Mouse (Mus musculus): Measurements from ENCODE around the gene Heatr3.
"Not testable (repeated sequence)": the region's sequence is repeated elsewhere in the genome, so short reads cannot be mapped to it uniquely, and the experiment has no call there.

The Heatr3 gene

DNA sequence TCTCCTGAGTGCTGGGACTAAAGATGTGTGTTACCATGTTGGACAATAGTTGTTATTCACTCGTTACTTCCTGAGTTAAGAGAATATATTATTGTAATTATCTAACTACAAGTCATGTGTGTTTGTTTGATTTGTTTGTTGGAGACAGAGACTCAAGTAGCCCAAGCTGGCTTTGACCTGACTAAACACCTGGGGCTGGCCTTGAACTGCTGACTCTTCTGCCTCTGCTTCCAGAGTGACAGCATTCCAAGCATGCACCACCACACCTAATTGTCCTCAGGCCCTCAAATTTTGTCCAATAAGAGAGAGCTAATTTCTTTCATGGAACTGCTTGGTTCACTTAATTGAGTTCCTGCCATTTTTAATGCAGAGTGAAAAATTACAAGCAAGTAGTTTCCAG, 47.3 kb downstream of the Heatr3 start:
- ATAC-seq (ENCODE audit: insufficient number of reproducible peaks, low FRiP score, low TSS enrichment): no peak

DNA sequence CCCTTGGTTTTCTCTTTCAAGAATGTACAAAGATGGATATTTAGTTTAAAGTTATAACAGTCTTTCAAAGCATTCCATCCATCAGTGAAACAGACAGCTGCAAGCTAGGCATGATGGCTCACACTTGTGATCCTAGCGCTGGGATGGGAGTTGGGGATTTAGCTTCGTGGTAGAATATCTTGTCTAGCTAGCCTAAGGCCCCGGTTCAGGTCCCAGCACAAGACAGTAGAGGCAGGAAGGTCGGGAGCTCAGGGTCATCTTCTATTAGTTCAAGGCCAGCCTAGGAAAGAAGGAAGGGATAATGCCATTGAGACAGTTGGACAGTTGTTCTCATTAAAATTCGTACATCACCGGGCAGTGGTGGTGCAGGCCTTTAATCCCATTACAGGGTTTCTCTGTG, 48.1 kb downstream of the Heatr3 start:
- ATAC-seq (ENCODE audit: insufficient number of reproducible peaks, low FRiP score, low TSS enrichment): no peak

DNA sequence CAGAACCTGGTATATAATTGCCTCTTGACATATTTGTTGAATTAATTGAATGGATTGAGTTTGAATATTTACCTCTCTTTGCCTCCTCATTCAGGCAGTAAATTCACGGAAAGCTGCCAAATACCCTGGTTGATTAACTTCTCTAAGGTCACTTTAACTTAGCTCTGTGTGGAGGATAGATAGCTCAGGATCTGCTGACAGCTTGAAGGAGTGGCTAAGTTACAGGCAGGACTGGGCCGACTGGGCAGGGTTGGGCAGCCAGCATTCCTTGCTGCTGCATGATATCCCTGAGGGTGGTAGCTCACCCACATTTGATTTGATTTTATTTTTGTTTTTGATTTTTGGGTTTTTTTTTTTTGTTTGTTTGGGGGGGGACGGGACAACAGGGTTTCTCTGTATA, 59.7 kb downstream of the Heatr3 start:
- no peak for ATAC-seq (ENCODE audit: insufficient number of reproducible peaks, low FRiP score, low TSS enrichment)

DNA sequence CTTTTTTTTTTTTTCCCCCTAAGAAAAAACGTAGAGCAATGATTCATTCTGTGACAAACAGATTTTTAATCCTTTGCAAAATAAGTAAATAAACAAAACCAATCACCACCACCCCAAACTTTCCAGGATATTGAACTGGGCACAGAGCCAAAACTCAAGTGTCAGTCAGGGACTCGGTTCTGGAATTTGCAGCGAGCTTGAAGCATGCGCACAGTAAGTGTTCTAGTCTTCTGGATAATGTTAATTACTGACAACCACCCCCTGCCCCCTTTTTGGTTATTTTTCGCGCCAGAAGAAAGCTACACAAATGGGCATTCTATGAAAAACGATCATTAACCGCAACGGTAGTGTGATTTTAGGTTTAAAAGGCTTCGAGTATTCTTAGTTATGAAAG, 60.9 kb downstream of the Heatr3 start:
- ATAC-seq (ENCODE audit: insufficient number of reproducible peaks, low FRiP score, low TSS enrichment): no peak

DNA sequence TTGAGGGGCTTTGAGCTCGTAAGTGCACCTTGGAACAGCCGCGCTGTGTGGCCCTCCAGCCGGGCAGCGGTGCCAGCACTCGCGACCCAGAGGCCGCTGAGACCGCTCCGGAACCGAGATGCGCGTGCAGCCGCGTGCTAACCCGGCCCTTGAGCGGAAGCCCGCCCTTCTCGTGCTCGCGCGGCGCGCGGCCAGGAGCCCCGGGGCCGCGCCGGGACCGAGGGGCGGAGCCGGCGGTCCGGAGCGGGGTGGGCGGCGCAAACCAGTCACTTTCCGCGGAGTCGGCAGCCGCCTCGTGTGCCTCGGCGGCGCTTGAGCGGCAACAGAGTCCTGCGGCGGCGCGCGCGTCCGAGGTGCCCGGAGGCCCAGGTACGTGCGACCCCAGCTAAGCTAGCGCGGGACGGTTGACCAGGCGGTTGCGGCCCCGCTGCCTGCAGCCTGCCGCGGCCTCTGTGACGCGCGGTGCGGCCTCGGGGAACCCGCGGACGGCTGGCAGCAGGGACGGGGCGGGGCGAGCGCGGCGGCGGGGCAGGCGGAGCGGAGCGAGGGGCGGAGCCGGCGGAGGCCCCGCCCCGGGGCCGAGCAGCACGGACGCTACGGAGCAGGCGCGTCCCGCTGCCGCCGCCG, 61.4 kb downstream of the Heatr3 start, which contains the start of gene Tent4b:
Tent4b (plus strand) TSS at position 269 of the 627 bp plus-strand sequence.
- peak; percentile 87 for ATAC-seq (ENCODE audit: insufficient number of reproducible peaks, low FRiP score, low TSS enrichment)

DNA sequence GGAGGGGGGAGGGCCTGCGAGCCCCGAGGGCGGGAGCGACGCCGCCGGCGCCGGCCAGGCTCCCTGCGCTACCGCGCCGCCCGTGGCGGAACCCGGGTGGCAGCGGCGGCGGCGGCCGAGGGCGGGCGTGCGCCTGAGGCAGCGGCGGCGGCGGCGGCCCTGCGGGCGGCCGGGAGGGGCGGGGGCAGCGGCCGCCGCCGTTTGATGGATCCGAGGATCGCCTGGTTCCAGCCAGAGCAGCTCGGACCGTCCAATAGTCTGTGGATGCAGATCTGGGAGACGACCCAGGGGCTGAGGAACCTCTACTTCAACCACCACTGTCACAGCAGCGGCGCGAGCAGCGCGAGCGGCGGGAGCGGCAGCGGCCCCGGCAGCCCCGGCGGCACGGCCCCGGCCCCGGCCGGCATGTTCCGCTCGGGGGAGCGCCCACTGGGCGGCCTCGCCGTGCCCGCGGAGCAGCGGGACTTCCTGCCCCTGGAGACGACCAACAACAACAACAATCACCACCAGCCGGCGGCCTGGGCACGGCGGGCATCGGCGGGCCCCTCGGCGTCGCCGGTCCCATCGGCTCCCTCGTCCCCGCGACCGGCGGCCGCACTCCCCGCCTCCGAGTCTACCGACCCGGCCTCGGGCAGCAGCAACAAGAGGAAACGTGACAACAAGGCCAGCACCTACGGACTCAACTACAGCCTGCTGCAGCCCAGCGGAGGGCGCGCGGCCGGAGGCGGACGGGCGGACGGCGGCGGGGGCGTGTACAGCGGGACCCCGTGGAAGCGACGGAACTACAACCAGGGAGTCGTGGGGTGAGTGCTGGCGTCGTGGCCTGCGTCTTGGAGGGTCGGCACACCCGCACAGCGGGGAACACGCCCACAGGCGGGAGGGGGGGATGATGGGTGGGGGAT, 62.3 kb downstream of the Heatr3 start:
- peak; percentile 34 for ATAC-seq (ENCODE audit: insufficient number of reproducible peaks, low FRiP score, low TSS enrichment)

DNA sequence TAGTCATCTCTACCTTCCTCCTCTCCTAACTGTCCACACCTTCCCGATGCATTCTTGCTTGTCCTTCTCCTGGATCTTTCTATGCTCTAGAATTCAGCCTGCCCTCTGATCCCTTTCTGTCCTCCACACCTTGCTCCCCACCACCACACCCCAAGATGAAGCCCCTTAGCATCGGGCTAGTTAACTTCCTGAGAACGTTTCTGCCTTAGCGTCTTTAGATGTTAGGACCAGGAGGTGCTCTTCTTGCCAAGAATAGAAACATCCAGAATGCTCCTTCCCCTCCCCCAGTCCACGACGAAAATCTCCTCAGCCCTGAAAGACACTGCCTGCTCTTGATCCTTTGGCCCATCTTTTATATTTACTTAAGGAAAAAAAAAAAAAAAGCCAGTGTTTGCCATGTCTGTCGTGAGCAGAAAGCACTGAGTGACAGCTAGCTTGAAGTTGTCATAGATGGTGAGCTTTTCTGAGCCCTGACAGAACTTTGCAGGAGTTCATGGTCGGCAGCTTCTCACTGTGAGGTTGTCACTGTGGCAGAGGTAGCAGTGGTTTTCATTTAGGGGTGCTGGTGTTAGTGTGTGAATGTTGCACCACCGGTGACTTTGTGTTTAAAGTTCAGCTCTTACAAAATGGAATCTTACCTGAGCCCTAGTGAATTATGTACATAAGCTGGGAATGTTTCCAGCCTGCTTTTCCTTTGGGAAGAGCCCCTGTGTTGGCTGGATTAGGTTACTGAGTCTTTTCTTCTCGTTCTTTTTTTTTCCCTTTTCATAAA, 63.3 kb downstream of the Heatr3 start:
- no peak for ATAC-seq (ENCODE audit: insufficient number of reproducible peaks, low FRiP score, low TSS enrichment)

DNA sequence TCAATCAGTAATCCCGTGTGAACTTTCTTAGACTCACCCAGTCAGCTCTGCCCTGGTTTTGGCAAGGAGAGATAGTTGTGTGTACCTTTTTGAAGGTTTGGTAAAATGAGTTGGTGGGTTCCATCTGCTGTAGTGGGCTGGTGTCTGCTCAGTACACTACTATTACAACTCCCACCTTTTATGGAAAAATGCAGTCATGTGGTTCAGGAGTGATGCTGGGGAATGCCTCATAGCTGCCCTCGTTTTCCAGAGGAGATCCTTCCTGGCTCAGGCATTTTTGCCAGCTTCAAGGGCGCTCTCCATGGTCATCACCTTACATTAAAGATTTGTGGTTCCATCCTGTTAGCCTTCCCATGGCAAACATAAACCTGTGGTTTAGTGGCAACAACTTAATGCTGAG, 64.0 kb downstream of the Heatr3 start:
- ATAC-seq (ENCODE audit: insufficient number of reproducible peaks, low FRiP score, low TSS enrichment): no peak

DNA sequence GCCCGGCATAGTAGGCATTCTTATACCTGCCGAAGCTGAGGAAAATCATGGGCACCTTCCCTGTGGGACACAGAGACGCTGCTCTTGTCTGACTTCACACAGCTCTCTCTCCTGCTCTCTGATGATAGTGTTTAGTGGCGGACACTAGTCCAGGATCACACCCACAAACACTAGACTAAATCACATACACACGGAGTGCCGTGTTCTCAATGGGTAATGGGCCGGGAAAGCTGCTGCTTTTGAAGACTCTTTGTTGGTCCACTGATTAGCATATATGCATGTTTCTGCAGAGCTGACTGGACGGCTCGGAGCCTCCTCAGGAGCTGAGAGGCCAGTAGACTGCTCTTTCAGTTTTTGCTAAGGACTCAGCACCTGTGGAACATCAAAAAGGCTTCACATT, 68.4 kb downstream of the Heatr3 start:
- ATAC-seq (ENCODE audit: insufficient number of reproducible peaks, low FRiP score, low TSS enrichment): no peak

DNA sequence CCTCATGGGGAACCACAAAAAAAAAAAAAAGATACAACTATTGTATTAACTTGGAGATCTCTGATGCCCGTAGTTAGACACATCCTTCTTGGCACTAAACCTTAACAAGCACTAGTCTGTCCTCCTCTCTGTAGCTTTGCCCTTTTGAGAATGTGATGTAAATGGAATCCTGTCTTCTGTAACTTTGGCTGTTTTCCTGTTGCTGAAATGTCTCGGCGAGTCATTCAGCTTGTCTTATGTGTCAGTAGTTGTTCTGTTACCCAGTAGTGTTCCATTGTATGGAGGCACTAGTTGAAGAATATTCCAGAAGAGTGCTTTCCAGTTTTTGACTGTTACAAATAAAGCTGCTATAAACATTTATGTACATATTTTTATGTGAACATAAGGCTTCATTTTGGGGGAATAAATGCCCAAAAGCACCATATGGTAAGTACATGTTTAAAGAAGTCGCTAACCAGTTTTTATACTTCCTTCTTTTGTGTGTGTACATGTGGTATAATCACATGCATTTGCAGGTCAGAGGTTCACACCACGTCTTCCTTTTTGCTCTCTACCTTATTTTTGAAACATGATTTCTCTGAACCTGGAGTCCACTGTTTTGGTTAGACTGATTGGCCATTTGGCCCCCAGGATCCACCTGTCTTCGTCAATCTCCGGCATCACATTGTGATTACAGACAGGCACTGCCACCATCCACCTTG, 69.6 kb downstream of the Heatr3 start:
- no peak for ATAC-seq (ENCODE audit: insufficient number of reproducible peaks, low FRiP score, low TSS enrichment)

DNA sequence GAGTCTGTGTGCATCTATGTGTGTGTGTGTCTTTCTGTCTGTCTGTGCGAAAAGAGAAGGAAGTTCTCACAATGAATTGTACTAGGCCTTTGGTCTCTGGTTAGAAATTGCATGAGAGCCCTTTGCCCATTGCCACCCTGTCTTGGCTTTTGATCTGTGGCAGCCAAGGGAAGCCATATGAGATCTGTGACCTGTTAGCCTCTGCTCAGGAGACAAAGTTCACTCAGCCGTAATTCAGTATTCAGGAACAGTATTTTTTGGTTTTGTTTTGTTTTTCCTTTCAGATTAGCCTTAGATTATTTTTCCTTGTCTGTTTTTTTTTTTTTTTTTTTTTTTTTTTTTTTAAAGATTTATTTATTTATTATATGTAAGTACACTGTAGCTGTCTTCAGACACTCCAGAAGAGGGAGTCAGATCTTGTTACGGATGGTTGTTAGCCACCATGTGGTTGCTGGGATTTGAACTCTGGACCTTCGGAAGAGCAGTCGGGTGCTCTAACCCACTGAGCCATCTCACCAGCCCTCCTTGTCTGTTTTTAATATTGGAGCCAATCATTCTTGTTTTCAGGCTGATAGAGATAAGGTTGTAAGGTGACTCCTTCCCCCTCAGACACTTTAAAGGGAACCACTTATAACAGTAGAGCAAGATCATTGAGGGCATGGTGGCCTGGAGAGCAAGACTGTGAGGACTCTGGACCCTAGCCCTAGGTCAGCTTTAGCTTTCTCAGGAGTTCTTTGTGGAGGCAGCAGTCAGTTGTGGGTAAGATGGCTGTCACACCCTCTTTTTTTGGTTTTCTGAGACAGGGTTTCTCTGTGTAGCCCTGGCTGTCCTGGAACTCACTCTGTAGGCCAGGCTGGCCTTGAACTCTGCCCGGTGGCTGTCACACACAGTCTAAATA, 72.5 kb downstream of the Heatr3 start:
- ATAC-seq (ENCODE audit: insufficient number of reproducible peaks, low FRiP score, low TSS enrichment): not testable (repeated sequence)

DNA sequence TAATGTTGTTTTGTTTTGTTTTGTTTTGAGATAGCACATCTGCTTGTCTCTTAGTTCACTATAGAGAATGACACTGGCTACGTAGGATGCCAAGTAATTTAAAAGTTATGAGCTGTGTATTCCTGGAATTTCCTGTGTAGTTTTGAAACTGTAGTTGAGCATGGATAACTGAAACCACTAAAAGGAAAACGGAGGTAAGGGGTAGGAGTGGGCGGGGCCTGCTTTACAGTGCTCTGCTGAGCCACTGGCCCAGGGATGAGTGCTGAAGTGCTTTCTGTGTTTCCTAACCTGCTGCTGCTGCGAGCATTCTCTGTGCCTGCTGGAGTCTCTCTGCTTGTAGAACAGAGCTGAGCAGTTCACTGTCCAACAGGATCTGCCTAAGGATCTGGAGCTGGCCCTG, 83.7 kb downstream of the Heatr3 start:
- no peak for ATAC-seq (ENCODE audit: insufficient number of reproducible peaks, low FRiP score, low TSS enrichment)
